Mouse (Mus musculus) embryonic facial prominence, embryonic 14.5 days (tissue): ENCODE data around the gene Col9a1. TPM values are rescaled to one million over a fixed set of nuclear protein-coding genes. Genes with fewer than 3 reads are reported as not detected.

Experiments
- ATAC-seq: fragments of 200-750 bp; cut with Nextera tagmentation; 2 replicates; pipeline ENCODE4 v1.8.0; 2017; ENCODE audit warnings: low read depth, moderate number of reproducible peaks, moderate TSS enrichment
- DNase-seq: peaks from one replicate; pipeline ENCODE4 v3.0.0-alpha.2; 2015; ENCODE audit warnings: low spot score
- H3K27ac ChIP-seq: fragments of 300-500 bp; sonication (generic); replicated peaks from 2 replicates; pipeline ENCODE4 v1.5.1; 2014; ENCODE audit warnings: low read depth, mild to moderate bottlenecking, low read length, moderate library complexity
- H3K27me3 ChIP-seq: fragments of 300-500 bp; sonication (generic); replicated peaks from 2 replicates; pipeline ENCODE4 v1.6.1; 2014; ENCODE audit warnings: low read length; ENCODE audit not compliant: control insufficient read depth, insufficient read depth
- H3K36me3 ChIP-seq: fragments of 300-500 bp; sonication (generic); 2 replicates; pipeline ENCODE4 v1.6.1; 2014; ENCODE audit warnings: low read length, mixed read lengths; ENCODE audit not compliant: control insufficient read depth, insufficient read depth
- H3K4me1 ChIP-seq: fragments of 300-500 bp; sonication (generic); 2 replicates; pipeline ENCODE4 v1.6.1; 2014; ENCODE audit warnings: antibody characterized with exemption, low read length; ENCODE audit not compliant: control insufficient read depth, insufficient read depth
- H3K4me2 ChIP-seq: fragments of 300-500 bp; sonication (generic); 2 replicates; pipeline ENCODE4 v1.6.1; 2014; ENCODE audit warnings: low read depth, mild to moderate bottlenecking, low read length, moderate library complexity, mixed read lengths
- H3K4me3 ChIP-seq: fragments of 300-500 bp; sonication (generic); 2 replicates; pipeline ENCODE4 v1.5.1; 2014; ENCODE audit warnings: low read depth, mild to moderate bottlenecking, low read length
- H3K9ac ChIP-seq: fragments of 300-500 bp; sonication (generic); 2 replicates; pipeline ENCODE4 v1.6.1; 2014; ENCODE audit warnings: low read depth, mild to moderate bottlenecking, low read length, moderate library complexity, mixed read lengths
- H3K9me3 ChIP-seq: fragments of 300-500 bp; sonication (generic); 2 replicates; pipeline ENCODE4 v1.6.1; 2016; ENCODE audit warnings: low read length; ENCODE audit not compliant: control insufficient read depth
- WGBS: fragments of 180-500 bp; shearing (Covaris S2); extraction: QIAGEN DNeasy Blood & Tissue Kit; methylation state at CpG from one replicate; pipeline ENCODE4 v1.1.7; 2014; 5-methylcytosine and 5-hydroxymethylcytosine counted together
- polyA plus RNA-seq: library from polyadenylated mRNA; unstranded; fragments of >200 nt; fragmentation: Nextera tagmentation; extraction: Ambion mirVana; gene quantifications from 2 replicates; pipeline ENCODE4 v1.2.1, GENCODE M21; 2014

Gene Col9a1
- polyA plus RNA-seq, 1 experiment from 2014 or later, result 81.9 TPM

- no peak overlapping the region for H3K9ac ChIP-seq
- no peak overlapping the region for H3K4me2 ChIP-seq
- no peak for ATAC-seq
- WGBS, result 71% methylated on average over 7 of the region's 7 CpGs
- H3K4me1 ChIP-seq, result no peaks in the 10 kb centered on the region
- H3K4me3 ChIP-seq, result no peak overlapping the region
- H3K36me3 ChIP-seq, result no peaks in the 10 kb centered on the region
- H3K27me3 ChIP-seq, result no peaks in the 10 kb centered on the region
- H3K9me3 ChIP-seq, result no peaks in the 10 kb centered on the region
- no peak for DNase-seq
- no peak overlapping the region for H3K27ac ChIP-seq
These were observed 117.9 kb downstream of the Col9a1 start for GRCm38 (mm10) chr1:24294979-24295942.

- Histone ChIP-seq H3K9me3 (no peaks in the 10 kb centered on the region), H3K4me2 (no peak overlapping the region), H3K4me1 (no peaks in the 10 kb centered on the region), H3K27ac (no peak overlapping the region), H3K27me3 (no peaks in the 10 kb centered on the region), H3K36me3 (no peaks in the 10 kb centered on the region), H3K4me3 (no peak overlapping the region), H3K9ac (no peak overlapping the region)
- ATAC-seq (no peak), DNase-seq (no peak)
- WGBS, result 93% methylated on average over 3 of the region's 3 CpGs
These were observed 123.3 kb downstream of the Col9a1 start for GRCm38 (mm10) chr1:24300700-24301099.

Other genes starting within 250 kb of the Col9a1 start
- gene Sdhaf4, start 172.0 kb upstream of the Col9a1 start, polyA plus RNA-seq, result 94.4 and 96.1 TPM in 2 replicates
- gene Fam135a, start 77.3 kb upstream of the Col9a1 start, polyA plus RNA-seq, result 25.5 and 27.8 TPM in 2 replicates